Mouse (Mus musculus) lung, postnatal 0 days (tissue): ENCODE measurements around the gene Tmem59.

Experiments
- CTCF ChIP-seq: IDR thresholded peaks from 2 replicates; pipeline ENCODE4 v1.5.1; 2016; ENCODE audit warnings: antibody characterized with exemption, mild to moderate bottlenecking
- EP300 ChIP-seq: IDR thresholded peaks from 2 replicates; pipeline ENCODE4 v1.6.1; 2016; ENCODE audit warnings: antibody characterized with exemption, mild to moderate bottlenecking, control low read depth

GRCm38 (mm10) chr4:107156983-107157401 lies 21.2 kb upstream of the Tmem59 start:
- no peak for TF ChIP-seq CTCF
- TF ChIP-seq EP300 = no peak
